Mouse (Mus musculus): ENCODE data around the gene Atp2c1.
A peak's percentile ranks its signal among the peaks of the same experiment; 100 is the strongest.

The Atp2c1 gene

GRCm38 (mm10) chr9:105492744-105493143, 34.4 kb downstream of the Atp2c1 start:
- no peak for DNase-seq (ENCODE audit: low read depth in 1 of 2, low spot score in 2 of 2)

DNA sequence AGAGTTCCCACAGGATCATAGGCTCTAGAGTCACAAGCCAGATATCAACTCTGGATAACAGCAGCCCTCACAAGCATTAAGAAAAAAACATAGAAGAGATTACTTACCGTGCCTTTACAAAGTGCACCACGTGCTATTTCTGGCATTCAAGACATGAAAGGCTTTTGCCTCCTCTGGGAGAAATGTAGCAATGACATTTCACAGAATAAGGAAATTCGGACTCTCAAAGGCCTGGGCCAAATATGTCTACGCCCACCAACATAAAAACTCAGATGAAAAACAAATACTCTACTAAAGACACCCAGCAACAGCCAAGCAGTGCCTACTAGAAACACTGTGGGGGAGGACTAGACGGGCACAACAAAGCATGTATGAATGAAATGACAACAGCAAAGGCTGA, 38.8 kb downstream of the Atp2c1 start:
- no peak for DNase-seq (ENCODE audit: low read depth in 1 of 2, low spot score in 2 of 2)

DNA sequence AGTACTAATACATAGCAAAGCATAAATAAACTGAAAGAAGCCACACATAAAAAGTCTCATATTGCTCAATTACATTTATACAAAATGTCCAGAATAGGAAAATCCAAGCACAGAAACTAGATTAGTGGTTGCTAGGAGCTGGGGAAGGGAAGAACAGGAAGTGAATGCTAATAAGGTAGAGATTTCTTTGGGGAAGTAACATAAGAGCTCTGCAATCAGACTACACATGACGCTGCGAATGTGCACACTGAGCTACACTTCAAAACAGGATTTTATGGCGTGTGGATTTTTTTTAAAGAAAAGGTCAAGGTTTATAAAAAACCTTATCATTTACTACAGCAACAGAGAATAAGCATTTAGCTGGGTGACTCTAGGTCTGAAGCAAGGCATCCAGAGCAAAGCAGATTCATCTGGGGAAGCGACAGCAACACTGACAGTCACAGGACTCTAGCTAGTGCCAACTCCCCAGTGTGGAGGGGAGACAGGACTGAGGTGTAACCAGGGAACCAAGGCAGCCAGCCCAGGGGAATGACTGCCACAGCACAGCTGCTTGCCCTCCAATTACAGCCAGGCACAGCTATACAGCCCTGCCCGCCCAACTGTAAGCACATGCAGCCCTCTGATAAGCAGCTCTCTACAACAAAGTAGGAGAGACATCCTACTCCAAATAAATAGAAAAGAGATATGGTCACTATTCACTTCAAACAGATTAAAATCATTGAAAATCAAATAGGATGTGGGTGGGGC, 42.6 kb downstream of the Atp2c1 start:
- no peak for DNase-seq (ENCODE audit: low read depth in 1 of 2, low spot score in 2 of 2)

DNA sequence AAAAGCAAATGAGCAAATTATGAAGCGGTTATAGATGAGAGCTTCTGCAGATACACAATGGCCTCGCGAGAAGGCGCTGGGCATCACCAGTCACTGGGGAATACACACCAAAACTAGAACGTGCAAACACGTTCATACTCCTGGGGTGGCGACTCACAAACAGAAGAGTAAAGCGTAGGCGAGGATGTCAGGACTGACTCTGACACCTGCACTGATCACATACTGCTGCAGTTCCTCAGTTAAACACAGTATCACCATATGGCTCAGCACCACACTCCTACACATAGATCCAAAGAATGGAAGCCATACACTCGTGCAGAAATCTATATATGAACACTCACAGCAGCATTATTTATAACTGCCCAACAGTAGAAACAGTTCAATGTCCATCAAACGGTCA, 43.2 kb downstream of the Atp2c1 start:
- DNase-seq (ENCODE audit: low read depth in 1 of 2, low spot score in 2 of 2): no peak

DNA sequence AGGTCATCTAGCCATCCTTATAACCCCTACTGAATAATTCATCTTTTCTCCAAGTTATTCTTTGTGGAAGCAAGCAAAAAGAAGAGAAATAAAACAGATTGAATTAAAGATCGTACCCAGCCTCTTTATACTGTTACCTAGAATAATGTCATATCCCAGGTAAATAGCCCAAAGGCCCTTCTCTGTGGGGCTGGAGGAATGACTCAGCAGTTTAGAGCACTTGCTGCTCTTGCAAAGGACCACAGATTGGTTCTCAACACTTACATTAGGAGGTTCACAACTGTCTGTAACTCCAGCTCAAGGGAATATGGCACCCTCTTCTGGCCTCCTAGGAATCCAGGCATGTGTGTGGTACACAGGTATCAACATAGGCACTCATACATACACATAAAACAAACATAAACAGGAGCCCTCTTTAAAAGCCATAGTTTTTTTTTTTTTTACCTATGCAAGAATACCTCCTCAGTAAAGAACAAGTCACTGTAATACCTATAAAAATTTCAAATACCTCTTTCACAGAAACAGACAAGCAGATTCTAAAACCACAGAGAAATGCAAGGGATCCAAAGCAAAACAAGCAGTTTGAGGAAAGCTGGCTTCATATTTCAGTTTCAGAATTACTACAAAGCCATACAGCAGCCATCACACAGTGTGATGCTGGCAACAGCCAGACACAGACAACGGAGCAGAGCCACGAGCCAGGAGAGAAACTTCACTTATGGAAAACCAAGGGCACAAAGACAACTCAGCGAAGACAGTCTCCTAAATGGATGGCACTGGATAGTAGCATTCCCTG, 44.2 kb downstream of the Atp2c1 start:
- no peak for DNase-seq (ENCODE audit: low read depth in 1 of 2, low spot score in 2 of 2)

GRCm38 (mm10) chr9:105482070-105482469, 45.0 kb downstream of the Atp2c1 start:
- DNase-seq (ENCODE audit: low read depth in 1 of 2, low spot score in 2 of 2): no peak

GRCm38 (mm10) chr9:105476134-105476533, 51.0 kb downstream of the Atp2c1 start:
- no peak for DNase-seq (ENCODE audit: low read depth in 1 of 2, low spot score in 2 of 2)

GRCm38 (mm10) chr9:105474910-105475309, 52.2 kb downstream of the Atp2c1 start:
- DNase-seq (ENCODE audit: low read depth in 1 of 2, low spot score in 2 of 2): no peak

GRCm38 (mm10) chr9:105467787-105468186, 59.3 kb downstream of the Atp2c1 start:
- DNase-seq (ENCODE audit: low read depth in 1 of 2, low spot score in 2 of 2): no peak

DNA sequence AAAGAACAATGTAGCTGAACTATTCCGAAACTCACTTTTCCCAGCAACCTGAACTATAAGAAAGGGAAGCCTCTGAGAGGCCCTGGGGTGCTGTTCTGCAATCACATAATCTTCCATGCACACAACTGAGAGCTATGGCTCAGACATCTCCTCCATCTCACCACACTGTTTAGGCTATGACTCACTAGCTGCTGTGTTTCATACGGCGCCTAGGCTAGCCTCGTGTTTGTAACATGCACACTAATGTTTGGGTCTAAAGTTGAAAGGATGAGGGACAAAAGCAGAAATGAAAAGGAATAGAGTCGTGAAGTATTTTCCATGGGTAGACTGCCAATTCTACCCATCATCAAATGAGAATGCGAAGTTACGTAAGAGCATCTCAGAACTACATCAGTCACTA, 65.6 kb downstream of the Atp2c1 start:
- DNase-seq (ENCODE audit: low read depth in 1 of 2, low spot score in 2 of 2): no peak

DNA sequence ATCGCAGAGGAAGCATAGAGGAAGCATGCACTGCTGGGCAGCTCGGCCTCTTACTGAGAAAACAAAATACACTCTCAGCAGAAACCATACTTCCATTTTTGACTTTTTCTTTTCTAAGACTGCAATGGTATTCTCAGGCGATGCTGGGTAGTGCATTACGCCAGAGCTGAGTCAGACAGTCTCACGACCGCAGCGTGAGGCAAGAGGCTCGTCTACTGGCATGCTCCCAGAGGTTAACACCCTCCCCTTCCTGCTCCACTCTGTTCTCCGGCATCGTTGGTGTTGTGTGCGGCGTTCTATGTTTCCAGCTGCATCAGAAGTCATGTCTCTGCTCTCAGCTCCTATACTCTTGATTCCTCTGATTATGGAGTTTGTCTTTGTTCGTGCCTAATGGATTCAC, 68.1 kb downstream of the Atp2c1 start:
- peak; percentile 5 to 19 for DNase-seq (ENCODE audit: low read depth in 1 of 2, low spot score in 2 of 2)

DNA sequence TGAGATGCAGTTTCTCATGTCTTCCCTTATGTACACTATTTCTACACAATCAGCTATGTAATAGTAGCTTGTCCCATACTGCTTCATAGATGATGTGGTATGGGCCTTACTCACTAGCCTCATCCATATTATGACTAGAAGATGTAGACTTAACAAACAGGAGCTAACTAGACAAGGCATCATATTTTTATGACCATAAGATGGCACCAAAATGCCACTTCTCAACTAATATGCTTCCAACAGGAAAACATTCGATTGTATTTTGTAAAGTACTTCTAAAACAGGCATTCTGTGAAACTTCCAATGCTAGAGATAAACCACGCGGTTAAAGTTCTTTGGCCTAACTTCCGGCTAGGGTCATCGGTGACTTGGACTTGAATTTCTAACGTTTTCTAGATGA, 118.6 kb downstream of the Atp2c1 start:
- DNase-seq (ENCODE audit: low read depth in 1 of 2, low spot score in 2 of 2): no peak

DNA sequence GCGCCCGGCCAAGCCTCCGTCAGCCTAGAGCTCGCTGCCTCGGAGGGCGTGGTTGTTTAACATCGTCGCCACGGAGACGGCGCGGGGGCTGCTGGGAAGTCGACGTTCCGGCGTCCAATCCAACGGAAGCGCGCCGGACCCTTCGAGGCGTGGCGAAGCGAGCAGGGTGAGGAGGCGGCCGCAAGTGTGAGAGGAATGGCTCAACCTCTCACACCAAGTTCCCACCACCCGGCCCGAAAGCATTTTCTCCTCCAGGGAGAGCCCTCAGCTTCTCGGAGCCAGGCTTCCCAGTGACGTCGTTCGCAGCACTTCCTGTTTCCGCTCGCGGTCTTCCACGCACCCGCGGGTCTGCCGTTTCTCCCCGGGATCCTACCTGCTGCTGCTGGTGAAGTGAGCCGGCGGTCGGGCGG, 131.9 kb downstream of the Atp2c1 start, which contains the start of the genes Aste1 and Nek11:
Aste1 (plus strand) TSS at position 175 of the 410 bp plus-strand sequence.
Nek11 (minus strand) TSS at position 307 of the 410 bp plus-strand sequence.
- DNase-seq (ENCODE audit: low read depth in 1 of 2, low spot score in 2 of 2): peak; percentile 89 to 91

- DNase-seq (ENCODE audit: low read depth in 1 of 2, low spot score in 2 of 2): no peak
These were observed 132.4 kb downstream of the Atp2c1 start for GRCm38 (mm10) chr9:105394720-105395119.

- no peak for DNase-seq (ENCODE audit: low read depth in 1 of 2, low spot score in 2 of 2)
These were observed 136.5 kb downstream of the Atp2c1 start for GRCm38 (mm10) chr9:105390616-105391015.

- DNase-seq (ENCODE audit: low read depth in 1 of 2, low spot score in 2 of 2): peak; percentile 17 to 41
These were observed 137.8 kb downstream of the Atp2c1 start for GRCm38 (mm10) chr9:105389289-105389688.

- DNase-seq (ENCODE audit: low read depth in 1 of 2, low spot score in 2 of 2): no peak
These were observed 139.7 kb downstream of the Atp2c1 start for GRCm38 (mm10) chr9:105387403-105387802.

GRCm38 (mm10) chr9:105379533-105380145, 147.5 kb downstream of the Atp2c1 start:
- no peak for DNase-seq (ENCODE audit: low read depth in 1 of 2, low spot score in 2 of 2)

- no peak for DNase-seq (ENCODE audit: low read depth in 1 of 2, low spot score in 2 of 2)
These were observed 149.5 kb downstream of the Atp2c1 start for GRCm38 (mm10) chr9:105377622-105378021.

DNA sequence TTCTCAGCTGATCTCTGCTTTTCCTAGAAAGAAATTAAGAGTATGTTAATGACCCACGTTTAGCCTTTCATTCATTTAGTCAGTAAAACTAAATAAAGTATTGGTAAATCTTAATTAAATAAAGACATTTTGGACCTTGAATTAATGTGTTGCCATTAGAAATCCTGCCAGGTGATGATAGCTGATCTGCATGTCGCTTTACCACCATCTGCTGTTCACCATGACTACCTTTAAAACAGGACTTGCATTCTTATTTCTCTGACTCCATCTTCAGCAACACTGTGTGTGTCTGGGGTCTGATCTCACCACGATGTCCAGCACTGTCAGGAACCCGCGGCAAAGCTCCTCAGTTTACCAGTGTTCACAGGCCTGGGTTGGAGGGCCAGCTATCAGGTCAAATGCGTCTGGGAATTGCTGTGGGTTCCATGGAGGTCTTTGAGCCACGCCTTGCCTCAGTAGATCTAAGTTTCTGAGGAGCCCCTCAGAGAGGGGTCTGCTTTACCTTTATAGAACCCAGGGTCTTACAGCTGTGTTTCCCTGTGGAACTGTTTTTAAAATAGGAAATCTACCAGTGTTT, 150.1 kb downstream of the Atp2c1 start:
- DNase-seq (ENCODE audit: low read depth in 1 of 2, low spot score in 2 of 2): no peak

DNA sequence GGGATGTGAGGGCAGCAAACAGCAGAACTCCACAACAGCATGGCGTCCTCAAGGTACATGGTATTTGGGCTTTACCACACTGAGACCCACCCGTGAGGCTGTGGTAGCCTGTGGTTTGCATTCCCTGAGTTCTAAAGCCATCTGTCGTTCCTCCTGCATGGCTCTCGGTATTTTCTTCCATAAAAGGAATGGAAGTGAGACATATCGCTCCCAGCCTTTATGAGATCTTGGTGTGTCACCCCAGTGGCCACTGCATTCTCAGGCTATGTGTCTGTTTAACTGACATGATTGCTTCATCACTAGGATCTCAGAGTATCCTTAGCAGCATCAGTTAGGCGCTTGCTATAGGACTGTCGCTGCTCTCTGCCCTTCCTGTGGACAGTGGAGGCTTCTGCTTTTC, 150.7 kb downstream of the Atp2c1 start:
- DNase-seq (ENCODE audit: low read depth in 1 of 2, low spot score in 2 of 2): no peak

Measured in monocyte, adult 2 months (primary cell).